10 mouse cellular contexts compared by ENCODE assay signal in genomic region chr13:37476256-37477053, GRCm38 (mm10).
A peak's percentile ranks its signal among the peaks of the same experiment; 100 is the strongest.
DNase-seq lines count a peak whose midpoint lies in the region; ATAC-seq and TF ChIP-seq lines count a peak whose summit lies in the region.
"Had no signal": no experiment of that assay in that cellular context is flagged by ENCODE, and none has a peak within 500 bp of the region (broad histone marks: within the 10 kb centered on the region; RNA-seq: fewer than 3 reads in every experiment).

No protein-coding gene starts in this region.

- no peaks in the 10 kb centered on the region for H3K9me3 ChIP-seq in hindbrain, embryonic 12.5 days (replicated peaks)
- H3K9me3 ChIP-seq in hindbrain, embryonic 10.5 days = no peaks in the 10 kb centered on the region
- H3K9me3 ChIP-seq in heart, embryonic 16.5 days (replicated peaks; ENCODE audit: control insufficient read depth, low read length) = no peaks in the 10 kb centered on the region; the same call in 1 of the 2 replicates
- no peaks in the 10 kb centered on the region for H3K9me3 ChIP-seq in liver, embryonic 11.5 days (ENCODE audit: control insufficient read depth, low read length)
- no peaks in the 10 kb centered on the region for H3K9me3 ChIP-seq in forebrain, embryonic 15.5 days

- TF ChIP-seq POLR2A in small intestine, adult 2 months (IDR thresholded peaks at IDR 0.05; ENCODE audit: low read depth, low read length) = no peak

- no peak for TF ChIP-seq CTCF in small intestine, adult 2 months (IDR thresholded peaks at IDR 0.05; ENCODE audit: extremely low read depth, insufficient read length, insufficient replicate concordance, low read depth, low read length)

- H3K27me3 ChIP-seq in hindbrain, embryonic 12.5 days = peaks cover 6% of the 10 kb centered on the region; the same call in 1 of the 2 replicates
- H3K27me3 ChIP-seq in hindbrain, embryonic 10.5 days (ENCODE audit: insufficient read depth, poor library complexity, severe bottlenecking) = peaks cover 13% of the 10 kb centered on the region
- no peaks in the 10 kb centered on the region for H3K27me3 ChIP-seq in heart, embryonic 16.5 days (ENCODE audit: control insufficient read depth, insufficient read depth, low read length)
- 0 out of 2 replicates have a peak, but pooled peaks cover 2% of the 10 kb centered on the region for H3K27me3 ChIP-seq in liver, embryonic 11.5 days (replicated peaks; ENCODE audit: control insufficient read depth, insufficient read depth, low read length)
- no peaks in the 10 kb centered on the region for H3K27me3 ChIP-seq in small intestine, adult 2 months (ENCODE audit: control insufficient read depth, insufficient read depth, low read length)
- 0 out of 2 replicates have a peak, but pooled peaks cover 2% of the 10 kb centered on the region for H3K27me3 ChIP-seq in forebrain, embryonic 15.5 days
- H3K27me3 ChIP-seq: CH12.LX had no signal

- 62% methylated on average over 13 of the region's 13 CpGs for WGBS in hindbrain, embryonic 12.5 days
- whole genome bisulfite sequencing in hindbrain, embryonic 10.5 days = 63% methylated on average over 13 of the region's 13 CpGs
- 45% methylated on average over 13 of the region's 13 CpGs for WGBS in heart, embryonic 16.5 days
- WGBS in liver, embryonic 11.5 days = 23% methylated on average over 13 of the region's 13 CpGs
- WGBS in small intestine, adult 2 months = 21% methylated on average over 13 of the region's 13 CpGs
- WGBS in forebrain, embryonic 15.5 days = 66% methylated on average over 13 of the region's 13 CpGs

- no peaks in the 10 kb centered on the region for H3K36me3 ChIP-seq in hindbrain, embryonic 12.5 days
- H3K36me3 ChIP-seq in hindbrain, embryonic 10.5 days = no peaks in the 10 kb centered on the region
- no peaks in the 10 kb centered on the region for H3K36me3 ChIP-seq in heart, embryonic 16.5 days (ENCODE audit: control insufficient read depth, insufficient read depth)
- no peaks in the 10 kb centered on the region for H3K36me3 ChIP-seq in liver, embryonic 11.5 days (ENCODE audit: control insufficient read depth, insufficient read depth, low read length)
- no peaks in the 10 kb centered on the region for H3K36me3 ChIP-seq in small intestine, adult 2 months (ENCODE audit: control insufficient read depth, insufficient read depth, low read length)
- H3K36me3 ChIP-seq in forebrain, embryonic 15.5 days = no peaks in the 10 kb centered on the region

- H3K27ac ChIP-seq in hindbrain, embryonic 12.5 days = peak overlapping the region; percentile 30; the same call in 1 of the 2 replicates
- H3K27ac ChIP-seq in hindbrain, embryonic 10.5 days = no peak overlapping the region
- peak overlapping the region; percentile 72 for H3K27ac ChIP-seq in heart, embryonic 16.5 days (ENCODE audit: low read length)
- H3K27ac ChIP-seq in liver, embryonic 11.5 days (ENCODE audit: low read depth, low read length) = no peak overlapping the region; the same call in 1 of the 2 replicates
- H3K27ac ChIP-seq in small intestine, adult 2 months (ENCODE audit: insufficient read depth, low read depth, low read length) = peak overlapping the region; percentile 87
- H3K27ac ChIP-seq in forebrain, embryonic 15.5 days (replicated peaks) = no peak overlapping the region

- no peak overlapping the region for H3K4me3 ChIP-seq in hindbrain, embryonic 12.5 days
- H3K4me3 ChIP-seq in hindbrain, embryonic 10.5 days = no peak overlapping the region
- H3K4me3 ChIP-seq in heart, embryonic 16.5 days (ENCODE audit: low read length) = no peak overlapping the region
- no peak overlapping the region for H3K4me3 ChIP-seq in liver, embryonic 11.5 days (ENCODE audit: low read depth, low read length)
- H3K4me3 ChIP-seq in small intestine, adult 2 months (ENCODE audit: low read depth, low read length) = peak overlapping the region; percentile 13; the same call in 1 of the 2 replicates
- H3K4me3 ChIP-seq in forebrain, embryonic 15.5 days = no peak overlapping the region

- peaks cover 15% of the 10 kb centered on the region for H3K4me1 ChIP-seq in hindbrain, embryonic 12.5 days
- H3K4me1 ChIP-seq in hindbrain, embryonic 10.5 days (replicated peaks) = peaks cover 19% of the 10 kb centered on the region
- peaks cover 31% of the 10 kb centered on the region for H3K4me1 ChIP-seq in heart, embryonic 16.5 days (ENCODE audit: control insufficient read depth, insufficient read depth, low read length)
- H3K4me1 ChIP-seq in liver, embryonic 11.5 days (replicated peaks; ENCODE audit: control insufficient read depth, insufficient read depth, low read length) = peaks cover 30% of the 10 kb centered on the region
- peaks cover 27% of the 10 kb centered on the region for H3K4me1 ChIP-seq in small intestine, adult 2 months (ENCODE audit: control insufficient read depth, insufficient read depth, insufficient read length, low read length)
- peaks cover 17% of the 10 kb centered on the region for H3K4me1 ChIP-seq in forebrain, embryonic 15.5 days

- H3K4me2 ChIP-seq in hindbrain, embryonic 12.5 days (replicated peaks) = no peak overlapping the region
- H3K4me2 ChIP-seq in heart, embryonic 16.5 days (ENCODE audit: low read depth, low read length) = no peak overlapping the region
- peak overlapping the region; percentile 43 for H3K4me2 ChIP-seq in liver, embryonic 11.5 days
- H3K4me2 ChIP-seq in forebrain, embryonic 15.5 days (replicated peaks) = no peak overlapping the region

- no peak for ATAC-seq in hindbrain, embryonic 12.5 days (ENCODE audit: low FRiP score)
- no peak for ATAC-seq in heart, embryonic 16.5 days (replicated peaks; ENCODE audit: extremely low read depth, insufficient read depth, low FRiP score)
- 0 out of 2 replicates have a peak, but pooled peaks have one; percentile 45 for ATAC-seq in liver, embryonic 11.5 days (replicated peaks; ENCODE audit: low FRiP score)
- ATAC-seq in forebrain, embryonic 15.5 days (replicated peaks) = no peak
- ATAC-seq: activated CD4-positive, CD25-positive, alpha-beta regulatory T cell, adult 4 months had no signal

- DNase-seq in hindbrain, embryonic 10.5 days (ENCODE audit: low spot score) = no peak
- DNase-seq in liver, embryonic 11.5 days (ENCODE audit: low spot score) = no peak
- no peak for DNase-seq in cerebellum, adult 18-20 months
- no peak for DNase-seq in adrenal gland, postnatal 10 days

- H3K9ac ChIP-seq in hindbrain, embryonic 12.5 days = no peak overlapping the region
- peak overlapping the region; percentile 34 for H3K9ac ChIP-seq in heart, embryonic 16.5 days (ENCODE audit: low read length)
- H3K9ac ChIP-seq in liver, embryonic 11.5 days (ENCODE audit: low read depth, low read length) = no peak overlapping the region
- no peak overlapping the region for H3K9ac ChIP-seq in forebrain, embryonic 15.5 days (replicated peaks)

Comparison
In these comparisons a context has a peak if more than half of its experiments do, and no peak if none do; other contexts are left out.
1. H3K27ac ChIP-seq: peak in hindbrain, embryonic 12.5 days (single experiment), heart, embryonic 16.5 days (single experiment) and small intestine, adult 2 months (single experiment); none in hindbrain, embryonic 10.5 days (single experiment), liver, embryonic 11.5 days (single experiment) and forebrain, embryonic 15.5 days (single experiment).